Mouse (Mus musculus) adrenal gland, adult 10 weeks (tissue): ENCODE measurements around the gene Gm49630. TPM values are rescaled to one million over a fixed set of nuclear protein-coding genes. Genes with fewer than 3 reads are reported as not detected.

Experiments
- polyA plus RNA-seq: library from polyadenylated mRNA; stranded (reverse); fragments of 350-450 nt; fragmentation: Illumina TruSeq; extraction: RNeasy Lipid Tissue Mini Kit (QIAGEN cat#74804); gene quantifications from one replicate; pipeline ENCODE4 v1.2.3, GENCODE M21; 2014; ENCODE audit warnings: low read depth, low replicate concordance

Gene Gm49630
- polyA plus RNA-seq: not detected

DNA sequence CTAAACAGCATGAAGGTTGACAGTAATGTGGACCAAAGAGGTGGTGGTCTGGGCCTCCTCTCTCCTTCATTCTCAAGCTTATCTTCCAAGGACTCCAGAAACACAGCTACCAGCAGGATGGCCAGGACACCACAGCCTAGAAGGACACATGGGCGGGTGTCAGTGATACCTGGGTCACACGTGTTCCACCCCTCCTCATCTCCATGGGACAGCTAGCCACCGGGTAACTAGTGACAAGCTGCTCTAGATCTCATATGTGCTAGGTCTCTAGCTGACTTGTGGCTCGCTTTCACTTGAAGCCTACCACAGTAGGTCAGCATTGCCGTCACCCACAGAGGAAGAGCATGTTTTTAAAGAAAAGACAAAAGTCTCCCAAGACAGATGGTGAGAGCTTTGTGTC is at the start of gene Gm49630:
TSS of gene Gm49630 (minus strand) at position 101 of the 400 bp plus-strand sequence.

DNA sequence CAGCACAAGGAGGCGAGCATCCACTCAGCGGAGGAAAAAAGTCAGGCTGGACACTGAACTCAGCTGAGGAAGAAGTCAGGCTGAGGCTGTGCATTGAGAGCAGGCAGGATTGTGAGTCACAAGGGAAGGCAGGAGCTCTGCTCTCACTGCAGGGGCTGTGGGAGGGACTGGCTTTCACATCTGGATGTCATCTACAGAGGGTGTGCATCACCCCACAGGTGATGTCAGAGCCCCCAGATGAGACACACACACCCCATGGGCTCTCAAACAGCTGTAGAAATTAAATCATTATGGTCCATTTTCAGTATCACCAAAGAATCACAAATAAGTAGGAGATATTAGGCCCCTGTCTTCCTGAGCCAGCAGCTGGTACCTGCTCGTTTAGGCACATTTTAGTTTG is 13.6 kb upstream of the Gm49630 start, which contains the start of gene Unc93a2:
TSS of gene Unc93a2 (minus strand) at position 101 of the 400 bp plus-strand sequence.

DNA sequence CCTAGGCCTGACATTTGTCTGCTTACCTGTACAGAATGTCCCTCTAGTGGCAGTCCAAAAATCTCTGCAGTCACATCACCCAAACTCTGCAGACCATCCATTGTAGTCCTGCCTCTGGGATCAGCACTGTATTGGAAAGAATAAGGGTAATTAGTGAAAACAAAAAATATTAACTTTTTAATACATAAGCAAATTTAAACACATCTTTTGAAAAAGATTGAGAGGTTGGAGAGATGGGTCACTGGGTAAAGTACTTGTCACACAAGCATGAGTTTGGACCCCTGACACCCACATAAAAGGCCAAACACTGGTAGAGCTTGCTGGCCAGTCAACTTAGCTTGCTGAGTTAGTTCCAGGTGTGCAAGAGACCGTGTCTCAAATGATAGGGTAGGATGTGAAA is 19.2 kb downstream of the Gm49630 start, which contains the start of gene Ttll2:
TSS of gene Ttll2 (minus strand) at position 101 of the 400 bp plus-strand sequence.

DNA sequence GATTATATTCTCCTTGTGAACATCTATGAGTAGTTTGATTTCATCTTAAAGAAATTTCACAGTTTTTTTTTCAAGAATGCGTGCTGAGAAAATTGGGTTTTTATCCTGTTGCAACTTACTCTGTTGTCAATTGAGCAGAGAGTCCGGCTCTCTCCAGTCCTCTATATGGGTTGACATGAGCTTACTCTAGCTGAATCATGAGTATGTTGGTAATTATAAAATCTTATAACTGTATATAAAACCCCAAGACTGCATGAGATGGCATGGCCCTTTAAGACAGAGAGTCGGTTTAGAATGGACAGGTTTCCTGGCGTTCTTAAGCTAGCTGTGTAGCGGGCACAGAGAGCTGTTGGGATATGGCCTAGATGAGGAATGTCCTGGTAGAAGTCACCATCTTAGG is 47.4 kb downstream of the Gm49630 start, which contains the start of gene Tcp10a:
TSS of gene Tcp10a (plus strand) at position 301 of the 400 bp plus-strand sequence.

Other genes with a start within 250 kb of the Gm49630 start
- gene Rps6ka2, start 201.9 kb downstream of the Gm49630 start, polyA plus RNA-seq: 2.0 TPM
- gene Tcp10a, start 47.3 kb downstream of the Gm49630 start, polyA plus RNA-seq: not detected
- gene Ttll2, start 19.3 kb downstream of the Gm49630 start, polyA plus RNA-seq: not detected
- 1.7 TPM for gene Unc93a2, start 13.5 kb upstream of the Gm49630 start, polyA plus RNA-seq